Mouse (Mus musculus): ENCODE measurements around the gene Vinac1.

GRCm38 (mm10) chr2:128975572-128975971 lies 72.4 kb downstream of the Vinac1 start:
- no peak for TF ChIP-seq CTCF (IDR thresholded peaks at IDR 0.05; ENCODE audit: borderline replicate concordance, insufficient read depth, low read depth, low read length)
- TF ChIP-seq POLR2A (IDR thresholded peaks at IDR 0.05; ENCODE audit: borderline replicate concordance, insufficient read depth, low read length), result no peak

Measured in cerebellum, adult 2 months (tissue).